Mouse (Mus musculus): ENCODE measurements at regions not wholly inside any gene's neighbourhood (a gene's known extent, or its start where the extent isn't known, plus 50 kb on each side); places are given as distances from the start of the nearest gene placed in this dataset.

DNA sequence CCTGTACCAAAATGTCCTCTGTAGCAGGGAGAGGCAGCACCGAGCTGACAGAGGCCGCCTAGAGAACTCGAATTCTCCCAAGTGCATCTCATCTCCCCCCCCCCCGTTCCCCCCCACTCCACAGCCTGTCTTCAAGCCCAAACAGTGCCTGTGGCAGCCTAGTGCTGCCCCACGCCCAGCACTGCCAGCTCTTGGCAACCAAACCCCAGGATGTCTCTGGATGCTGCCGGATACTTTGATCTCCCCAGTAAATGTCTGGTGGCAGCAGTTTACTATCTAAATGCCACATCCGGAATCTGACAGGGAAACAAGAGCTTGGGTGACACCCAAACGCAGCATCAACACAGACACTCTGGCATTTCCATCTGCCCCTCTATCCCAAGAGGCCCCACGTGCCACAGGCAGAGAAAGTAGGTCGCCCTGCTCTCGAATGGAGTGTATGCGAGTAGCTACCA is 213.4 kb upstream of the Rpl38 start:
- no peak for TF ChIP-seq POLR2A (IDR thresholded peaks at IDR 0.05; ENCODE audit: low read depth, low read length)
- Histone ChIP-seq H3K36me3 (ENCODE audit: control insufficient read depth, insufficient read depth, low read length) (no peaks in the 10 kb centered on the region), H3K27me3 (replicated peaks; ENCODE audit: control insufficient read depth, insufficient read depth, low read length) (no peaks in the 10 kb centered on the region), H3K4me3 (ENCODE audit: insufficient read depth, low read depth, low read length) (no peak overlapping the region), H3K4me1 (ENCODE audit: control insufficient read depth, insufficient read depth, low read length) (no peaks in the 10 kb centered on the region), H3K27ac (ENCODE audit: insufficient read depth, low read depth, low read length) (no peak overlapping the region)
- WGBS: 66% methylated on average over 12 of the region's 12 CpGs
- DNase-seq: no peak

DNA sequence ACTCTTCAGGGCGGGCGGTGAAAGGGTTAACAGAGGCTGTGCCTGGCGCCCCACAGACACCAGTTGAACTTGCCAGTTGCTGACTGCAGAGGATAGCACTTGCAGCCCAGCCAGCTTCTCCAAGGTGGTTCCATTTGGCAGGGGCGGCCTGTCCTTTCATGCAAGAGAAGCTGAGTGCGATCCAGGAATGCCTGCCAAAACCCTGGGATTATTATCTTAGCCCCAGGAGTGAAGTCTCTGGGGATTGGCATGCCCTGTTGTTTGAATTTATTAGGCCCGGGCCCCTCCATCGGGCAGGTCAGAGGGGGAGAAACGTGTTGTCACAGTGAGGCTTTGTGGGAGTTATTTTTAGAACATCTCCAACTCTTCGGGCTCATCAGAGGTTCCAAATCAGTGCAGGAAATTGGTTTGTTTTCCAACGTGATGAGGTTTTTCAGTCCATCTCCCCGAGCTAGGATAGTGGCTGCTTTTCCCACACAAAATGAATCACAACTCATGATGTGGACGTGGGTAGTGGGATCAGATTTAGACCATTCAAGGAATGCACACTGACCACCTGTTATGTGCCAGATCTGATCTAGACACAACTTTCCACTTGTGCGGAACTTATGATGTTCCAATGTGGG is 219.4 kb upstream of the Rpl38 start:
- TF ChIP-seq CTCF (conservative IDR thresholded peaks at IDR 0.05; ENCODE audit: insufficient read depth, insufficient read length, low read depth, low read length) (no peak), POLR2A (IDR thresholded peaks at IDR 0.05; ENCODE audit: low read depth, low read length) (no peak)
- Histone ChIP-seq H3K4me3 (ENCODE audit: insufficient read depth, low read depth, low read length) (no peak overlapping the region), H3K27me3 (replicated peaks; ENCODE audit: control insufficient read depth, insufficient read depth, low read length) (no peaks in the 10 kb centered on the region), H3K36me3 (ENCODE audit: control insufficient read depth, insufficient read depth, low read length) (no peaks in the 10 kb centered on the region), H3K4me1 (ENCODE audit: control insufficient read depth, insufficient read depth, low read length) (no peaks in the 10 kb centered on the region; the same call in 1 of the 2 replicates), H3K27ac (ENCODE audit: insufficient read depth, low read depth, low read length) (no peak overlapping the region)
- peak; percentile 67 for DNase-seq
- 30% methylated on average over 13 of the region's 13 CpGs for WGBS

DNA sequence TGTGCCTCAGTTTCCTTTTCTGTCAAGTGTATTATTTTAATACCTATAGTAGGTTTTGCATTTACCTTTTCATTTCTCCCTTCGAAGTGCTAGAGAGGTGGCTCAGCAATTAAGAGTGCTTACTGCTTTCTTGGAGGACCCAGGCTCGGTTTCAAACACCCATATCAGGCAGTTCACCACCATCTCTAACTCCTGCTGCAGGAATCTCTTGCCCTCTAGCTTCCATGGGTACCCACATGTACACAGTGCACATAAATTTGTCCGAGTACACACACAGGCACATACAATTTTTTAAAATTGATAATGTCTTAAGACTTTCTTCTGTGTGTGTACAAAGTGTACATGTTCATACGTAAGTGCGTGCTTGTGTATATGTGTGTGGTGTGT is 220.9 kb upstream of the Rpl38 start:
- Histone ChIP-seq H3K4me3 (ENCODE audit: insufficient read depth, low read depth, low read length) (no peak overlapping the region), H3K27me3 (replicated peaks; ENCODE audit: control insufficient read depth, insufficient read depth, low read length) (no peaks in the 10 kb centered on the region), H3K27ac (ENCODE audit: insufficient read depth, low read depth, low read length) (no peak overlapping the region), H3K4me1 (ENCODE audit: control insufficient read depth, insufficient read depth, low read length) (no peaks in the 10 kb centered on the region; the same call in 1 of the 2 replicates), H3K36me3 (ENCODE audit: control insufficient read depth, insufficient read depth, low read length) (no peaks in the 10 kb centered on the region)
- no peak for DNase-seq
- 89% methylated on average over 5 of the region's 5 CpGs for WGBS
- no peak for TF ChIP-seq POLR2A (IDR thresholded peaks at IDR 0.05; ENCODE audit: low read depth, low read length)
- no peak for TF ChIP-seq CTCF (conservative IDR thresholded peaks at IDR 0.05; ENCODE audit: insufficient read depth, insufficient read length, low read depth, low read length)

DNA sequence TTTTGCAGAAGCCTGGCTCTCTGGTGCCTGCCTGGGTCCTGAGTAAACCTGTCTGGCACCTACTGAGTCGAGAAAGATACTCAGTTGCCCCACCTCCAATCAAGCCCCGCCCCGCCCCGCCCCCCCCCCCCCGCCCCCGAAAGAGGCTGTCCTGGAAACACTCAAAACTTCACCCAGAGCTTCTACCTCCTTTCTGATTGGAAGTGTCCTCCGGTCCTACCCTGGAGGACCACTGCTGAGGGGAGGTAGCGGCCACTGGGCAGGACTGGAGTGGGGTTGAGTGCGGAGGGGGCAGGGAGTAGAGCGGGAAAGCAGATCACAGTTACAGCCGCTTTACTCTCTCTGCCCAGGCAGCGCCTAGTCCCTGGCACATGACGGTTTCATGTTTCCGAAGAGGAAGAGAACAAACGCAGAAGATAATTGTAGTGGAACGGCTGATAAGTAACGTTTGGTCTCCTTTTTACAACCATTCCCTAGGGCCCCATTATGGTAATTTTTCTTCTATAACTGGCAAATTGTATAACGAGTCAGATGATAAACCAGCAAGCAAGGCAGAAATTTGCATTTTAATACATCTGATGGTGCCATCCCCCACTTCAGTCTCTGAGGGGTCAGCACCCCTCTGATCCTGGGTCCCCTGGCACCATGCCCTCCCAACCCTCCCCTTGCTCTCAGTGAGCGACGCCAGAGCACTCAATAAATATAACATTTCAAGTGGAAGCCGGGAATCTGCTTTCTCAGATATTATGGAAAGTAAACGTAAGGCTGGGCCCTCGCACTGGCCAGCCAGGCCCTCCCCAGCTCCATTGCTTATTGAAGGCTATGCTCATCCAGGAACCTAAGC is 221.5 kb upstream of the Rpl38 start:
- Histone ChIP-seq H3K4me1 (ENCODE audit: control insufficient read depth, insufficient read depth, low read length) (no peaks in the 10 kb centered on the region; the same call in 1 of the 2 replicates), H3K27ac (ENCODE audit: insufficient read depth, low read depth, low read length) (no peak overlapping the region), H3K4me3 (ENCODE audit: insufficient read depth, low read depth, low read length) (peak overlapping the region; percentile 47; the same call in 1 of the 2 replicates), H3K27me3 (replicated peaks; ENCODE audit: control insufficient read depth, insufficient read depth, low read length) (no peaks in the 10 kb centered on the region), H3K36me3 (ENCODE audit: control insufficient read depth, insufficient read depth, low read length) (no peaks in the 10 kb centered on the region)
- no peak for TF ChIP-seq CTCF (conservative IDR thresholded peaks at IDR 0.05; ENCODE audit: insufficient read depth, insufficient read length, low read depth, low read length)
- no peak for TF ChIP-seq POLR2A (IDR thresholded peaks at IDR 0.05; ENCODE audit: low read depth, low read length)
- peak; percentile 24 for DNase-seq
- WGBS: 8% methylated on average over 23 of the region's 23 CpGs

GRCm38 (mm10) chr11:114446075-114446616 is 222.2 kb upstream of the Rpl38 start:
- WGBS: 31% methylated on average over 8 of the region's 8 CpGs
- H3K27ac ChIP-seq (ENCODE audit: insufficient read depth, low read depth, low read length): no peak overlapping the region

GRCm38 (mm10) chr11:114444211-114444610 is 224.1 kb upstream of the Rpl38 start:
- Histone ChIP-seq H3K4me1 (ENCODE audit: control insufficient read depth, insufficient read depth, low read length) (no peaks in the 10 kb centered on the region; the same call in 1 of the 2 replicates), H3K4me3 (ENCODE audit: insufficient read depth, low read depth, low read length) (no peak overlapping the region), H3K36me3 (ENCODE audit: control insufficient read depth, insufficient read depth, low read length) (no peaks in the 10 kb centered on the region), H3K27ac (ENCODE audit: insufficient read depth, low read depth, low read length) (no peak overlapping the region), H3K27me3 (replicated peaks; ENCODE audit: control insufficient read depth, insufficient read depth, low read length) (no peaks in the 10 kb centered on the region)
- TF ChIP-seq CTCF (conservative IDR thresholded peaks at IDR 0.05; ENCODE audit: insufficient read depth, insufficient read length, low read depth, low read length) (no peak), POLR2A (IDR thresholded peaks at IDR 0.05; ENCODE audit: low read depth, low read length) (no peak)
- no peak for DNase-seq
- 42% methylated on average over 8 of the region's 8 CpGs for WGBS

More at GRCm38 (mm10) chr11:114446075-114446616, 222.2 kb upstream of the Rpl38 start:
- no peaks in the 10 kb centered on the region for H3K36me3 ChIP-seq (ENCODE audit: control insufficient read depth, insufficient read depth, low read length)
- no peak for TF ChIP-seq POLR2A (IDR thresholded peaks at IDR 0.05; ENCODE audit: low read depth, low read length)
- TF ChIP-seq CTCF (conservative IDR thresholded peaks at IDR 0.05; ENCODE audit: insufficient read depth, insufficient read length, low read depth, low read length): no peak
- H3K27me3 ChIP-seq (replicated peaks; ENCODE audit: control insufficient read depth, insufficient read depth, low read length): no peaks in the 10 kb centered on the region
- no peak overlapping the region for H3K4me3 ChIP-seq (ENCODE audit: insufficient read depth, low read depth, low read length)
- DNase-seq: no peak
- H3K4me1 ChIP-seq (ENCODE audit: control insufficient read depth, insufficient read depth, low read length): no peaks in the 10 kb centered on the region; the same call in 1 of the 2 replicates

DNA sequence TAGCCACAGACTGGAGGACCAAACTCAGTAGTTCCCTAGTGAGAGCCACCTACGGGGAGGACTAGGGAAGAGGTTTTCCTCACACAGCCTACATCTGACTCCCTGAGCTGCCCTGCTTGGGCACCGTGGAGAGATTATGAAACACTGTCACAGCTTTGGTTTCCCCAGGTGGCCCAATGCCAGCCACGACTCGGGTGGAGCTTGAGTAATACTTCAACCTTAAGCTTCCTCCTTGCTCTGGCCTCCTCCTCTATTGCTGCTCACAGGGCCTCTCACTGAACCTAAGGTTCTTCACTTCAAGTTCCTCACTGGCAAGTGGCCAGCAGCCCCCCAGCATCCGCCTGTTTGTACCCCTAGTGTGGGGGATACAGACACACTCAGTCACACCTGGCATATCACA is 224.9 kb upstream of the Rpl38 start:
- peak; percentile 50 for DNase-seq

More for the DNA sequence above, 224.9 kb upstream of the Rpl38 start:
- no peaks in the 10 kb centered on the region for H3K36me3 ChIP-seq (ENCODE audit: control insufficient read depth, insufficient read depth, low read length)
- no peaks in the 10 kb centered on the region; the same call in 1 of the 2 replicates for H3K4me1 ChIP-seq (ENCODE audit: control insufficient read depth, insufficient read depth, low read length)
- TF ChIP-seq POLR2A (IDR thresholded peaks at IDR 0.05; ENCODE audit: low read depth, low read length) (no peak), CTCF (conservative IDR thresholded peaks at IDR 0.05; ENCODE audit: insufficient read depth, insufficient read length, low read depth, low read length) (no peak)
- no peak overlapping the region for H3K4me3 ChIP-seq (ENCODE audit: insufficient read depth, low read depth, low read length)
- no peaks in the 10 kb centered on the region for H3K27me3 ChIP-seq (replicated peaks; ENCODE audit: control insufficient read depth, insufficient read depth, low read length)
- no peak overlapping the region for H3K27ac ChIP-seq (ENCODE audit: insufficient read depth, low read depth, low read length)
- 31% methylated on average over 5 of the region's 5 CpGs for WGBS

All from kidney, adult 2 months (tissue).